Mouse (Mus musculus) liver, embryonic 14.5 days (tissue): Measurements from ENCODE around the gene Flad1. TPM values are rescaled to one million over a fixed set of nuclear protein-coding genes. Genes with fewer than 3 reads are reported as not detected.

Experiments used
- ATAC-seq: fragments of 200-750 bp; cut with Nextera tagmentation; 2 replicates; pipeline ENCODE4 v1.8.0; 2017; ENCODE audit warnings: moderate number of reproducible peaks, mild to moderate bottlenecking, moderate library complexity; ENCODE audit not compliant: insufficient read depth
- DNase-seq, 3 experiments: peaks; one replicate each; pipeline ENCODE4 v3.0.0-alpha.2; 2012 to 2013; ENCODE audit warnings: low read depth in 3 of 3, low spot score in 3 of 3
- H3K27ac ChIP-seq: fragments of 300-500 bp; sonication (generic); 2 replicates; pipeline ENCODE4 v1.5.1; 2014; ENCODE audit warnings: moderate library complexity, mild to moderate bottlenecking, control low read depth, inconsistent platforms
- H3K27me3 ChIP-seq: fragments of 300-500 bp; sonication (generic); 2 replicates; pipeline ENCODE4 v1.6.1; 2014; ENCODE audit warnings: mild to moderate bottlenecking, low read length, moderate library complexity; ENCODE audit not compliant: control insufficient read depth, insufficient read depth
- H3K36me3 ChIP-seq: fragments of 300-500 bp; sonication (generic); replicated peaks from 2 replicates; pipeline ENCODE4 v1.6.1; 2014; ENCODE audit warnings: low read depth; ENCODE audit not compliant: control insufficient read depth, insufficient read depth
- H3K4me1 ChIP-seq, 2 experiments: fragments of 200-500 bp in 1 of 2; fragments of 300-500 bp in 1 of 2; sonication (generic) in 1 of 2; replicated peaks; 2 replicates each; pipeline ENCODE4 v1.6.1; 2012 to 2014; ENCODE audit warnings: antibody characterized with exemption in 1 of 2, inconsistent platforms in 1 of 2, low read length in 1 of 2; ENCODE audit not compliant: control insufficient read depth in 2 of 2, insufficient read depth in 2 of 2
- H3K4me2 ChIP-seq: fragments of 300-500 bp; sonication (generic); 2 replicates; pipeline ENCODE4 v1.6.1; 2014; ENCODE audit warnings: low read depth, mild to moderate bottlenecking, control low read depth, moderate library complexity
- H3K4me3 ChIP-seq, 2 experiments: fragments of 200-500 bp in 1 of 2; fragments of 300-500 bp in 1 of 2; sonication (generic) in 1 of 2; 2 replicates each; pipeline ENCODE4 v1.5.1; 2012 to 2014; ENCODE audit warnings: low read depth in 2 of 2, low read length in 2 of 2, mild to moderate bottlenecking in 2 of 2, control low read depth in 1 of 2, inconsistent platforms in 1 of 2, moderate library complexity in 1 of 2; ENCODE audit not compliant: insufficient read depth in 1 of 2
- H3K9ac ChIP-seq: fragments of 300-500 bp; sonication (generic); replicated peaks from 2 replicates; pipeline ENCODE4 v1.6.1; 2014; ENCODE audit warnings: mild to moderate bottlenecking, control low read depth, moderate library complexity
- H3K9me3 ChIP-seq: fragments of 300-500 bp; sonication (generic); 2 replicates; pipeline ENCODE4 v1.6.1; 2016; ENCODE audit warnings: low read length, mixed read lengths; ENCODE audit not compliant: control insufficient read depth
- CTCF ChIP-seq: IDR thresholded peaks from 2 replicates; pipeline ENCODE4 v1.5.1; 2016; ENCODE audit warnings: antibody characterized with exemption, low read depth, control low read depth
- EP300 ChIP-seq: IDR thresholded peaks from 2 replicates; pipeline ENCODE4 v1.6.1; 2016; ENCODE audit warnings: antibody characterized with exemption, low read depth
- WGBS: fragments of 180-500 bp; shearing (Covaris S2); extraction: QIAGEN DNeasy Blood & Tissue Kit; methylation state at CpG from one replicate; pipeline ENCODE4 v1.1.7; 2014; ENCODE audit not compliant: insufficient replicate concordance; 5-methylcytosine and 5-hydroxymethylcytosine counted together
- polyA plus RNA-seq, 2 experiments: library from polyadenylated mRNA; depleted of rRNA in 1 of 2; stranded (reverse) in 1 of 2; unstranded in 1 of 2; fragments of >200 nt; fragmentation: Nextera tagmentation in 1 of 2; extraction: Ambion mirVana in 1 of 2; gene quantifications; 2 replicates each; pipeline versions ENCODE4 v1.2.1 to v1.2.3; 2012 to 2014

Gene Flad1
- polyA plus RNA-seq, 2 experiments, result 9.2 to 13.2 TPM

DNA sequence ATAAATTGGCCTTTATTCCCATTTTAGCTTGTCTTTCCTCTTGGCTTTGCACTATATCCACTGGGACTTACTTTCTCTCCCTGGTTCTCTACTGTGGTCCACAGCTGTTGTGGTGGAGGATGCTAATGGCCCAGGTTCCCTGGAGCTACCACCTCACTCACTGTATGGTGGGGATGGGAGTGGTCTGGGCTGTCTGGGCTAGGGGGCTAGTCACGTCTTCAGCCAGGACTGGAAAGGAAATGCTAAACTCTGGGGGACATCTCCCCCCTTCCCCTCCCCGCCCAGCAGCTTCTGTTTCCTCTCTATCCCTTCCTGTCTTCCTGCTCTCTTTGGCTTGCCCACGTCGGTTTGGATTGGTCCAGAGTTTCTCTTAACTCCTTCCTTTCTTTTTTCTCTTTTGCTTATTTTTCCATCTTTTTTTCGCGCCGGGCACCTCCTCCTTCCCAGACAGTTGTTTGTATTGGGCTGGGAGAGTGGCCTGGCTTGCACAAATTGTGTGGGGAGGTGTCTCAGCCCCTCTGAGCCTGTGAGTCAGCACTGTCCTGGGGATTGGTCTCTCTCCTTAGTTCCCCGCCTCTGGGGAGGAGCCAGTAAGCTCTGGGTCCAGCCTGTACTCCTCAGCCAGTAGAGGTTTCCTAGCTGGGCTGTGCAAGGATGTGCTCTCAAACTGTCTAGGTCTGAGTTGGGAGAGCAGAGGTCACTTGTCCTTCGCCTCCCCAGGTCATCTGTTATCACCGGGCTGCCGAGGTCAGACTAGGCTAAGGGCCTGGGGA, 9.5 kb upstream of the Flad1 start:
- H3K27ac ChIP-seq, result peak overlapping the region; percentile 87
- H3K9ac ChIP-seq, result peak overlapping the region; percentile 75
- H3K4me1 ChIP-seq, result peaks cover 56 to 69% of the 10 kb centered on the region in 2 experiments
- ATAC-seq (peak; percentile 71), DNase-seq (peak; percentile 81 to 82 (median 82))
- WGBS, result 7% methylated on average over 11 of the region's 11 CpGs
- H3K4me3 ChIP-seq, result peak overlapping the region; percentile 62 to 68
- H3K4me2 ChIP-seq, result peak overlapping the region; percentile 71
- no peaks in the 10 kb centered on the region for H3K27me3 ChIP-seq
- H3K9me3 ChIP-seq, result no peaks in the 10 kb centered on the region
- H3K36me3 ChIP-seq, result peaks cover 21% of the 10 kb centered on the region
- TF ChIP-seq EP300, result 0 out of 2 replicates have a peak, but pooled peaks have one; percentile 9
- TF ChIP-seq CTCF, result no peak

DNA sequence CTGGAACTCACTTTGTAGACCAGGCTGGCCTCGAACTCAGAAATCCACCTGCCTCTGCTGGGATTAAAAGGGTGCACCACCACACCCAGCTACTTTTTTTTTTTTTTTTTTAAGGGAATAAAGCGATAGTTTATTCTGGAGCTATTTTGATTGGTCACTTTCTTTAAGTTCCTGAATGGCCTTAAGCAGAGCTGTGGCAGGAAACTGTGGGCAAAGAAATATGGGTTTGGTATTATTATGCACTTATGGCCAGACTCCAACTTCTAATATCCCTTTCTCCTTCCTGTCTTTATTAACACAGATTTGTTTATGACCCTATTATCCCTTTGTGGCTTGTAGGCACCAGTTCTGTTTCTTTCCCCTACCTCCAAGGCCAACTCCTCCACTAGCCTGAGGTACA, 8.8 kb upstream of the Flad1 start:
- no peaks in the 10 kb centered on the region for H3K27me3 ChIP-seq
- peak overlapping the region; percentile 87 for H3K27ac ChIP-seq
- no peak overlapping the region; the same call in 1 of the 2 replicates for H3K9ac ChIP-seq
- DNase-seq (no peak), ATAC-seq (no peak)
- no peaks in the 10 kb centered on the region for H3K9me3 ChIP-seq
- 44% methylated on average over 2 of the region's 2 CpGs for WGBS
- H3K4me2 ChIP-seq, result peak overlapping the region; percentile 71
- peaks cover 49 to 64% of the 10 kb centered on the region in 2 experiments for H3K4me1 ChIP-seq
- peak overlapping the region; percentile 68 to 84 for H3K4me3 ChIP-seq
- peaks cover 28% of the 10 kb centered on the region for H3K36me3 ChIP-seq
- TF ChIP-seq EP300, result no peak
- TF ChIP-seq CTCF, result no peak

DNA sequence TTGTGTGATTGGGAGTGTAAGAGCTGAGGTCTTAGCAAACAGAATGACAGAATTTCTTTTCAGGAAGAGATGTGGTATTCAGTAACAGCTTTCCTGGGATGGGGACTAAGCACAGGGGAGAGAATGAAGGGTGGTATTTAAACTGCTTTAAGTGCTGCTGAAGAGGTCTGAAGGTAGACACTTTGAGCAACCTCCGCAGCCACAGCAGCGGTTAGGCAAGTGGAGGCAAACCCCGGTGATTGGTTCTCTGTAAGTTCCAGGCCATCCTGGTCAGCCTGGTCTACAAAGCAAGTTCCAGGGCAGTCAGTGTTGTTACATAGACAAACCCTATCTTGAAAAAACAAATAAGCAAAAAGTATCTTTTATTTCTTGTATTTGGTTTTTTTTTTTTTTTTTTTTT, 8.3 kb upstream of the Flad1 start:
- peak overlapping the region; percentile 92 for H3K27ac ChIP-seq
- H3K4me2 ChIP-seq, result peak overlapping the region; percentile 71
- H3K9ac ChIP-seq, result peak overlapping the region; percentile 91
- peaks cover 28% of the 10 kb centered on the region for H3K36me3 ChIP-seq
- no peak for ATAC-seq
- TF ChIP-seq EP300 (no peak), CTCF (no peak)
- H3K4me3 ChIP-seq, result peak overlapping the region; percentile 84 to 97
- H3K4me1 ChIP-seq, result peaks cover 45 to 60% of the 10 kb centered on the region in 2 experiments
- no peak for DNase-seq
- 35% methylated on average over 3 of the region's 3 CpGs for WGBS
- H3K9me3 ChIP-seq, result no peaks in the 10 kb centered on the region
- H3K27me3 ChIP-seq, result no peaks in the 10 kb centered on the region

DNA sequence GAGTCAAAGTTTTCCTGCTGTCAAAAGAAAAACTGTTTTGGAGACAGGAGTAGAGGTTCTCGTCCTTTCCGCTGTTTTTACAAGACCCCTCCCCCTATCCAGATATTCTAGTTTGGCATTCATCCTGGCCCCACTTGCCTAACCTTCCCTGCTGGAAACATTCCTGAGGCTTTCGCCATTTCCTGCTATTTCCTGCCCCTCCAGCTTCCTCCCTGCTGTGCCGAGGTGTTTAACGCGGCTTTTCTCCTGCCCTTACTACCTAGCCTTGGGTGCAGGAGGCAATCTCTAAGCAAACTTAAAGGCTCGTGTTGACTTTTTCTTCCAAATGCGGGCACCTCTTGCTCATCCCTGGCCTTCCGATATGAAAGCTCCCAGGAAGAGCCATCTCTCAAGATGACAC, 7.9 kb upstream of the Flad1 start:
- no peaks in the 10 kb centered on the region for H3K9me3 ChIP-seq
- TF ChIP-seq CTCF (no peak), EP300 (no peak)
- peak overlapping the region; percentile 91 for H3K9ac ChIP-seq
- DNase-seq (no peak), ATAC-seq (no peak)
- no peaks in the 10 kb centered on the region for H3K27me3 ChIP-seq
- peak overlapping the region; percentile 92 for H3K27ac ChIP-seq
- 7% methylated on average over 9 of the region's 9 CpGs for WGBS
- peak overlapping the region; percentile 84 to 97 for H3K4me3 ChIP-seq
- peaks cover 41 to 56% of the 10 kb centered on the region in 2 experiments for H3K4me1 ChIP-seq
- H3K36me3 ChIP-seq, result peaks cover 29% of the 10 kb centered on the region
- H3K4me2 ChIP-seq, result peak overlapping the region; percentile 71

DNA sequence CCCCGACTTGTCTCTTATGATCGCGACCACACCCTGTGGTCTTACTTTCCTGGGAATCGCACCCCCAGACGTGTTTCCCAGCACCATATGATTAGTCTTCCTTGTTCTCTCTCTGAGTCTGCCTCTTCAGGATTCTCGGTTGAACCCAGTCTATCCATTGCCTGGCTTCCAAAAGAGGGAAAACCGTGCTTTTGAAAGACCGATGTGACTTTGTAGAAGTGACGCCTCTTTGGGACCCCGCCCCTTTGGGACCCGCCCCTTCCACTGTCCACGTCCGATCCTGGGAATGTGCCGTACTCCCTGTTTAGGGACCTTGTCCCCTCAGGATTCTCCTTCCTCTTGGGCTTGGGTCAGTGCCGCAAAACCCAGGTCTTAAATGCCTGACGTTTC, 7.2 kb upstream of the Flad1 start:
- peaks cover 34 to 49% of the 10 kb centered on the region in 2 experiments for H3K4me1 ChIP-seq
- TF ChIP-seq EP300, result no peak
- TF ChIP-seq CTCF, result no peak
- peak overlapping the region; percentile 84 to 97 for H3K4me3 ChIP-seq
- H3K4me2 ChIP-seq, result peak overlapping the region; percentile 71
- under 1% methylated on average over 16 of the region's 16 CpGs for WGBS
- peak in 2 of 3 experiments; percentile 54 to 62 for DNase-seq
- ATAC-seq, result peak; percentile 9; the same call in 1 of the 2 replicates
- no peaks in the 10 kb centered on the region for H3K27me3 ChIP-seq
- H3K9ac ChIP-seq, result peak overlapping the region; percentile 91
- H3K36me3 ChIP-seq, result peaks cover 29% of the 10 kb centered on the region
- peak overlapping the region; percentile 92 for H3K27ac ChIP-seq
- H3K9me3 ChIP-seq, result no peaks in the 10 kb centered on the region
